Mouse (Mus musculus): ENCODE measurements around the gene Rtkn2.
"Not testable (repeated sequence)": the region's sequence is repeated elsewhere in the genome, so short reads cannot be mapped to it uniquely, and the experiment has no call there.

Rtkn2 gene

GRCm38 (mm10) chr10:68074291-68074690 is 94.9 kb downstream of the Rtkn2 start:
- DNase-seq (ENCODE audit: low spot score in 2 of 2), result no peak

GRCm38 (mm10) chr10:68075181-68075580 is 95.8 kb downstream of the Rtkn2 start:
- DNase-seq (ENCODE audit: low spot score in 2 of 2), result no peak

GRCm38 (mm10) chr10:68078708-68079107 is 99.3 kb downstream of the Rtkn2 start:
- no peak for DNase-seq (ENCODE audit: low spot score in 2 of 2)

GRCm38 (mm10) chr10:68079910-68080670 is 100.7 kb downstream of the Rtkn2 start:
- DNase-seq (ENCODE audit: low spot score in 2 of 2), result no peak

- no peak for DNase-seq (ENCODE audit: low spot score in 2 of 2)
These were observed 102.3 kb downstream of the Rtkn2 start for GRCm38 (mm10) chr10:68081712-68082111.

- no peak for DNase-seq (ENCODE audit: low spot score in 2 of 2)
These were observed 106.2 kb downstream of the Rtkn2 start for GRCm38 (mm10) chr10:68085574-68085973.

GRCm38 (mm10) chr10:68086973-68087372 is 107.6 kb downstream of the Rtkn2 start:
- no peak for DNase-seq (ENCODE audit: low spot score in 2 of 2)

GRCm38 (mm10) chr10:68087722-68088121 is 108.4 kb downstream of the Rtkn2 start:
- no peak for DNase-seq (ENCODE audit: low spot score in 2 of 2)

- DNase-seq (ENCODE audit: low spot score in 2 of 2), result no peak
These were observed 110.2 kb downstream of the Rtkn2 start for GRCm38 (mm10) chr10:68089435-68090196.

GRCm38 (mm10) chr10:68090197-68090535 is 110.8 kb downstream of the Rtkn2 start:
- DNase-seq (ENCODE audit: low spot score in 2 of 2), result no peak

- no peak for DNase-seq (ENCODE audit: low spot score in 2 of 2)
These were observed 111.2 kb downstream of the Rtkn2 start for GRCm38 (mm10) chr10:68090544-68090943.

- DNase-seq (ENCODE audit: low spot score in 2 of 2), result no peak
These were observed 111.6 kb downstream of the Rtkn2 start for GRCm38 (mm10) chr10:68091011-68091410.

GRCm38 (mm10) chr10:68091840-68092239 is 112.5 kb downstream of the Rtkn2 start:
- no peak for DNase-seq (ENCODE audit: low spot score in 2 of 2)

GRCm38 (mm10) chr10:68093496-68093895 is 114.1 kb downstream of the Rtkn2 start:
- DNase-seq (ENCODE audit: low spot score in 2 of 2), result no peak

- no peak for DNase-seq (ENCODE audit: low spot score in 2 of 2)
These were observed 115.8 kb downstream of the Rtkn2 start for GRCm38 (mm10) chr10:68095136-68095535.

- DNase-seq (ENCODE audit: low spot score in 2 of 2), result no peak
These were observed 117.0 kb downstream of the Rtkn2 start for GRCm38 (mm10) chr10:68096395-68096794.

- no peak for DNase-seq (ENCODE audit: low spot score in 2 of 2)
These were observed 118.7 kb downstream of the Rtkn2 start for GRCm38 (mm10) chr10:68097821-68098675.

GRCm38 (mm10) chr10:68099801-68100200 is 120.4 kb downstream of the Rtkn2 start:
- not testable (repeated sequence) for DNase-seq (ENCODE audit: low spot score in 2 of 2)

- DNase-seq (ENCODE audit: low spot score in 2 of 2), result no peak
These were observed 121.1 kb downstream of the Rtkn2 start for GRCm38 (mm10) chr10:68100506-68100905.

GRCm38 (mm10) chr10:68101251-68101650 is 121.9 kb downstream of the Rtkn2 start:
- no peak for DNase-seq (ENCODE audit: low spot score in 2 of 2)

- DNase-seq (ENCODE audit: low spot score in 2 of 2), result no peak
These were observed 123.2 kb downstream of the Rtkn2 start for GRCm38 (mm10) chr10:68102566-68102965.

Data from right cerebral cortex, adult 2 months (tissue).